Mouse (Mus musculus) layer of hippocampus, postnatal 14 days (tissue): ENCODE measurements around the gene Ctsl. TPM values are rescaled to one million over a fixed set of nuclear protein-coding genes. Genes with fewer than 3 reads are reported as not detected.

Source experiments
- DNase-seq, 2 experiments: peaks; one replicate each; pipeline ENCODE4 v3.0.0; 2021 to 2022; ENCODE audit warnings: low spot score in 2 of 2, mixed read lengths in 1 of 2
- total RNA-seq, 2 experiments: library from RNA; stranded (reverse); gene quantifications; 2 replicates each; pipeline ENCODE4 v1.2.3; 2021

The Ctsl gene
- total RNA-seq, 2 experiments from 2014 or later, result 161 to 178 TPM

GRCm38 (mm10) chr13:64375160-64375559 lies 4.5 kb upstream of the Ctsl start:
- DNase-seq, result no peak

GRCm38 (mm10) chr13:64373695-64374094 lies 3.0 kb upstream of the Ctsl start:
- DNase-seq, result no peak

GRCm38 (mm10) chr13:64369805-64370172 lies 901 bp downstream of the Ctsl start:
- no peak for DNase-seq

GRCm38 (mm10) chr13:64368596-64368995 lies 2.1 kb downstream of the Ctsl start:
- DNase-seq, result no peak

GRCm38 (mm10) chr13:64367615-64368014 lies 3.1 kb downstream of the Ctsl start:
- no peak for DNase-seq

- DNase-seq, result no peak
Measured at GRCm38 (mm10) chr13:64365326-64365725, 5.4 kb downstream of the Ctsl start.

GRCm38 (mm10) chr13:64364258-64364657 lies 6.4 kb downstream of the Ctsl start:
- DNase-seq, result no peak

- no peak for DNase-seq
Measured at GRCm38 (mm10) chr13:64362139-64362538, 8.6 kb downstream of the Ctsl start.

- no peak for DNase-seq
Measured at GRCm38 (mm10) chr13:64361020-64361419, 9.7 kb downstream of the Ctsl start.

GRCm38 (mm10) chr13:64359702-64360101 lies 11.0 kb downstream of the Ctsl start:
- DNase-seq, result no peak

GRCm38 (mm10) chr13:64358476-64358875 lies 12.2 kb downstream of the Ctsl start:
- DNase-seq, result no peak

GRCm38 (mm10) chr13:64357389-64357788 lies 13.3 kb downstream of the Ctsl start:
- DNase-seq, result no peak

- no peak for DNase-seq
Measured at GRCm38 (mm10) chr13:64349474-64349873, 21.2 kb downstream of the Ctsl start.

GRCm38 (mm10) chr13:64344082-64344501 lies 26.6 kb downstream of the Ctsl start:
- DNase-seq, result peak; percentile 29 to 30

GRCm38 (mm10) chr13:64343598-64343997 lies 27.1 kb downstream of the Ctsl start:
- peak in 1 of 2 experiments; percentile 18 for DNase-seq

- no peak for DNase-seq
Measured at GRCm38 (mm10) chr13:64335546-64336132, 35.1 kb downstream of the Ctsl start.

GRCm38 (mm10) chr13:64333102-64333501 lies 37.6 kb downstream of the Ctsl start:
- DNase-seq, result no peak

GRCm38 (mm10) chr13:64332321-64332720 lies 38.4 kb downstream of the Ctsl start:
- no peak for DNase-seq

- no peak for DNase-seq
Measured at GRCm38 (mm10) chr13:64322561-64323281, 48.0 kb downstream of the Ctsl start.

- DNase-seq, result no peak
Measured at GRCm38 (mm10) chr13:64320334-64320733, 50.4 kb downstream of the Ctsl start.

GRCm38 (mm10) chr13:64319782-64320181 lies 50.9 kb downstream of the Ctsl start:
- no peak for DNase-seq

GRCm38 (mm10) chr13:64318355-64318754 lies 52.3 kb downstream of the Ctsl start:
- peak in 1 of 2 experiments; percentile 32 for DNase-seq
